Mouse (Mus musculus) right cerebral cortex, adult 2 months (tissue): ENCODE data around the gene Plac8.

Experiments
- DNase-seq, 2 experiments: peaks; one replicate each; pipeline ENCODE4 v3.0.0; 2021 to 2022; ENCODE audit warnings: low spot score in 2 of 2

The Plac8 gene

GRCm38 (mm10) chr5:100535826-100536225 lies 36.2 kb downstream of the Plac8 start:
- DNase-seq: peak in 1 of 2 experiments; percentile 17

GRCm38 (mm10) chr5:100526164-100526563 lies 45.9 kb downstream of the Plac8 start:
- DNase-seq: peak; percentile 10 to 16

DNA sequence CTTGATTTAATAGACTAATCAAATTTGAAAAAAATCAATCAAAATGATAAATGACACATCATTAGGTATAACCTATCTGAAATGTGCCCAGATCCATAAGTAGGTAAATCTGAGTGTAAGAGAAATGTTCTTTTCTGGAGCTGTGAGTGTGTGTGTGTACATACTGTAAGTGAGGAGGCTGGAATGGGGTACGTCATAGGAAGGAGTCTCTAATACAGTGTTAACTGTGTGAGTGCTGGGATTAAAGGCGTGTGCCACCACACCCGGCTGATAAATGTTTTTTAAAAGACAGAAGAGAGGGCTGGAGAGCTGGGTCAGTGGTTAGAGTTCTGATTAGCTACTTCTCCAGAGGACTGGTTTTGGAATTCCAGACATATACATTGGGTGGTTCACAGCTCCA lies 46.4 kb downstream of the Plac8 start:
- DNase-seq: no peak

GRCm38 (mm10) chr5:100524921-100525320 lies 47.1 kb downstream of the Plac8 start:
- no peak for DNase-seq

GRCm38 (mm10) chr5:100523331-100523730 lies 48.7 kb downstream of the Plac8 start:
- DNase-seq: no peak

GRCm38 (mm10) chr5:100520223-100520622 lies 51.8 kb downstream of the Plac8 start:
- no peak for DNase-seq

GRCm38 (mm10) chr5:100519027-100519411 lies 53.0 kb downstream of the Plac8 start:
- DNase-seq: no peak

- peak; percentile 95 to 97 for DNase-seq
Measured at GRCm38 (mm10) chr5:100518049-100519026, 53.7 kb downstream of the Plac8 start, which contains the start of gene Cops4. Gene Cops4 (plus strand): TSS chr5:100518309.

- DNase-seq: no peak
Measured at GRCm38 (mm10) chr5:100512576-100512975, 59.5 kb downstream of the Plac8 start.

GRCm38 (mm10) chr5:100509247-100509646 lies 62.8 kb downstream of the Plac8 start:
- DNase-seq: no peak
